Mouse (Mus musculus) thymus, adult 2 months (tissue): ENCODE data around the gene Cplx3. TPM values are rescaled to one million over a fixed set of nuclear protein-coding genes. Genes with fewer than 3 reads are reported as not detected.

ENCODE experiments used
- DNase-seq: peaks from one replicate; pipeline ENCODE4 v3.0.0; 2021
- H3K27ac ChIP-seq: fragments of 200-500 bp; 2 replicates; pipeline ENCODE4 v1.5.1; 2012; ENCODE audit warnings: low read length, control low read depth; ENCODE audit not compliant: control insufficient read depth, insufficient read depth
- H3K27me3 ChIP-seq: fragments of 200-500 bp; 2 replicates; pipeline ENCODE4 v1.6.1; 2012; ENCODE audit warnings: mild to moderate bottlenecking, low read length, moderate library complexity, mixed read lengths; ENCODE audit not compliant: control insufficient read depth, insufficient read depth
- H3K36me3 ChIP-seq: fragments of 200-500 bp; 2 replicates; pipeline ENCODE4 v1.6.1; 2012; ENCODE audit warnings: mild to moderate bottlenecking, low read length, moderate library complexity; ENCODE audit not compliant: control insufficient read depth, insufficient read depth
- H3K4me1 ChIP-seq: fragments of 200-500 bp; replicated peaks from 2 replicates; pipeline ENCODE4 v1.6.1; 2012; ENCODE audit warnings: low read length; ENCODE audit not compliant: control insufficient read depth, insufficient read depth
- H3K4me3 ChIP-seq: fragments of 200-500 bp; 2 replicates; pipeline ENCODE4 v1.5.1; 2012; ENCODE audit warnings: mild to moderate bottlenecking, low read length, control low read depth, moderate library complexity; ENCODE audit not compliant: control insufficient read depth, insufficient read depth
- CTCF ChIP-seq: fragments of 200-500 bp; IDR thresholded peaks from 2 replicates; pipeline ENCODE4 v1.5.1; 2012; ENCODE audit warnings: mild to moderate bottlenecking, control low read depth, low read length, moderate library complexity, borderline replicate concordance; ENCODE audit not compliant: control insufficient read depth, poor library complexity, insufficient read depth; ENCODE audit errors: extremely low read depth
- POLR2A ChIP-seq: fragments of 200-500 bp; IDR thresholded peaks from 2 replicates; pipeline ENCODE4 v1.6.1; 2012; ENCODE audit warnings: mild to moderate bottlenecking, low read length, control low read depth, moderate library complexity; ENCODE audit not compliant: control insufficient read depth, poor library complexity, insufficient read depth; ENCODE audit errors: extremely low read depth
- WGBS: fragments of 180-500 bp; shearing (Covaris S2); methylation state at CpG from one replicate; pipeline ENCODE4 v1.1.7; 2018; 5-methylcytosine and 5-hydroxymethylcytosine counted together
- polyA plus RNA-seq: library from polyadenylated mRNA; depleted of rRNA; stranded (reverse); fragments of >200 nt; gene quantifications from 2 replicates; pipeline ENCODE4 v1.2.3, GENCODE M21; 2012

Gene Cplx3
- polyA plus RNA-seq, 1 experiment, result 0.34 TPM

DNA sequence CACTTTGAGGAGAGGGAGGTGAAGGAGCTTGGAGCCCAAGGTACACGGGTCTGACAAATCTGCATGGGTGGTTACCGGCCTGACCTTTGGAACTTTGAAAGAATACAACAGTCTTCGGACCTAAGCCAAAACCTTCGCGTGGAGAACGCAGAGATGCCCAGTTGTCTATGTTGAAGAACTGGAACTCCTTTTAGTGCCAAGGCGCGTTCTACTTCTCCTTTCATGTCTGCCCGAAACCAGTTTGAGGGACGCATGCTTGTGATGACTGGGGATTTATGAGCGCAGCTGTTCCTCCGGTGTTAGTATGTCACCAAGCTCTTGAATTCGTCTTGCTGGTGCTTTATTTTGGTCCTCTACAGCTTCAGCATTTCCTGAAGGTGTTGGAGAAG lies 44.4 kb downstream of the Cplx3 start:
- Histone ChIP-seq H3K27me3 (no peaks in the 10 kb centered on the region), H3K4me1 (peaks cover 29% of the 10 kb centered on the region), H3K36me3 (no peaks in the 10 kb centered on the region), H3K27ac (no peak overlapping the region), H3K4me3 (0 out of 2 replicates have a peak overlapping the region, but pooled peaks have one; percentile 3)
- 9% methylated on average over 13 of the region's 13 CpGs for WGBS
- TF ChIP-seq CTCF, result no peak
- TF ChIP-seq POLR2A, result no peak
- no peak for DNase-seq

GRCm38 (mm10) chr9:57560861-57561710 lies 45.0 kb downstream of the Cplx3 start, which contains the start of gene Scamp2:
Gene Scamp2 (plus strand): TSS chr9:57560943.
- Histone ChIP-seq H3K27me3 (no peaks in the 10 kb centered on the region), H3K4me3 (peak within 1 kb of the TSS; percentile 75), H3K27ac (peak within 1 kb of the TSS; percentile 25; the same call in 1 of the 2 replicates), H3K36me3 (no peaks in the 10 kb centered on the region), H3K4me1 (peaks cover 29% of the 10 kb centered on the region)
- WGBS, result under 1% methylated on average over 37 of the region's 37 CpGs
- TF ChIP-seq POLR2A (no peak), CTCF (peak; percentile 21; the same call in 1 of the 2 replicates)
- peak; percentile 90 for DNase-seq

GRCm38 (mm10) chr9:57560263-57560662 lies 45.8 kb downstream of the Cplx3 start:
- WGBS, result 31% methylated on average over 7 of the region's 7 CpGs
- no peak for DNase-seq
- Histone ChIP-seq H3K27me3 (no peaks in the 10 kb centered on the region), H3K4me3 (no peak overlapping the region), H3K36me3 (no peaks in the 10 kb centered on the region), H3K27ac (no peak overlapping the region), H3K4me1 (peaks cover 21% of the 10 kb centered on the region)
- TF ChIP-seq CTCF (no peak), POLR2A (no peak)

DNA sequence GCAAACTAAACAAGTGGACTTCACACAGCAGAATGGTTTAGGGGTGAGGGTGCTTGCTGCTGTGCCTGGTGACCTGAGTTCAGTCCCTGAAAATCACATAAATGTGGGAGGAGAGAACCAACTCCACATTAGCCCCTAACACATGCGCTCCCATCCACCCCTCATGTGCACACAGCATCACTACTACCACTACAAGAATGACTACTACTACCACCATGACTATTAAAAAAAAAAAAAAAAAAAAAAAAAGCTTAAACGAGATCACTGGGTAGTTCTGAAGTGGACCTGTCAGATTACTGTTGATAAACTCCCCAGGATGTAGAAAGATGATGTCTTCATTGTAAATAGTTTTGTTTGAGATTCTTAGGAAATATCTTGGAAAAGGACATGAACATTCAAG lies 46.5 kb downstream of the Cplx3 start:
- TF ChIP-seq CTCF (no peak), POLR2A (no peak)
- no peak overlapping the region for H3K4me3 ChIP-seq
- no peaks in the 10 kb centered on the region for H3K27me3 ChIP-seq
- DNase-seq, result no peak
- WGBS, result 85% methylated on average over 2 of the region's 2 CpGs
- H3K27ac ChIP-seq, result no peak overlapping the region
- no peaks in the 10 kb centered on the region for H3K36me3 ChIP-seq
- peaks cover 19% of the 10 kb centered on the region for H3K4me1 ChIP-seq

GRCm38 (mm10) chr9:57558625-57559024 lies 47.5 kb downstream of the Cplx3 start:
- H3K36me3 ChIP-seq, result no peaks in the 10 kb centered on the region
- H3K27ac ChIP-seq, result no peak overlapping the region
- peaks cover 17% of the 10 kb centered on the region for H3K4me1 ChIP-seq
- no peak for DNase-seq
- H3K27me3 ChIP-seq, result no peaks in the 10 kb centered on the region
- WGBS, result 74% methylated on average over 4 of the region's 4 CpGs
- no peak overlapping the region for H3K4me3 ChIP-seq
- TF ChIP-seq CTCF, result no peak

GRCm38 (mm10) chr9:57557215-57557614 lies 48.9 kb downstream of the Cplx3 start:
- WGBS, result 83% methylated on average over 3 of the region's 3 CpGs
- no peak overlapping the region for H3K4me3 ChIP-seq
- no peaks in the 10 kb centered on the region for H3K27me3 ChIP-seq
- DNase-seq, result no peak
- H3K27ac ChIP-seq, result no peak overlapping the region
- no peaks in the 10 kb centered on the region for H3K36me3 ChIP-seq
- H3K4me1 ChIP-seq, result peaks cover 10% of the 10 kb centered on the region
- TF ChIP-seq CTCF (no peak), POLR2A (no peak)

DNA sequence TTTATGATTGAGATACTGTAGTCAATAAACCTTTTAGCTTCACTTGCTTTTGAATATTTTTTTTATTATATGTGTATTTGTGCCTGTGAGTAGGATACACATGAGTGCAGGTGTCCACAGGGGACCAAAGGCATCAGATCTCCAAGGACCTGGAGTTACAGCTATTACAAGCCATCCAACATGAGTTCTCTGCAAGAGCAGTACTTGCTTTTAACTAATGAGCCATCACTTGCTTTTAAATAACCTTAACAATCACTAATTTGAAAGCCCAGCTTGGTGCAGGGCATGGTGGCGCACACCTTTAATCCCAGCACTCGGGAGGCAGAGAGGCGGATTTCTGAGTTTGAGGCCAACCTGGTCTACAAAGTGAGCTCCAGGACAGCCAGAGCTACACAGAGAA lies 51.3 kb downstream of the Cplx3 start:
- Histone ChIP-seq H3K4me1 (peaks cover 4% of the 10 kb centered on the region), H3K36me3 (no peaks in the 10 kb centered on the region)
- 92% methylated on average over 3 of the region's 3 CpGs for WGBS

More for the DNA sequence above, 51.3 kb downstream of the Cplx3 start:
- H3K27ac ChIP-seq, result no peak overlapping the region
- no peak for DNase-seq
- no peaks in the 10 kb centered on the region for H3K27me3 ChIP-seq
- H3K4me3 ChIP-seq, result no peak overlapping the region
- TF ChIP-seq POLR2A (no peak), CTCF (no peak)
